Mouse (Mus musculus) c-Kit-positive CD71-positive TER-119-negative erythroid progenitor cells, embryonic 14.5 days (primary cell): ENCODE data around the gene Stmn1.
"Not testable (repeated sequence)": the region's sequence is repeated elsewhere in the genome, so short reads cannot be mapped to it uniquely, and the experiment has no call there.

ENCODE experiments used
- DNase-seq: peaks from one replicate; pipeline ENCODE4 v3.0.0-alpha.2; 2013; ENCODE audit warnings: low read depth

Gene Stmn1

DNA sequence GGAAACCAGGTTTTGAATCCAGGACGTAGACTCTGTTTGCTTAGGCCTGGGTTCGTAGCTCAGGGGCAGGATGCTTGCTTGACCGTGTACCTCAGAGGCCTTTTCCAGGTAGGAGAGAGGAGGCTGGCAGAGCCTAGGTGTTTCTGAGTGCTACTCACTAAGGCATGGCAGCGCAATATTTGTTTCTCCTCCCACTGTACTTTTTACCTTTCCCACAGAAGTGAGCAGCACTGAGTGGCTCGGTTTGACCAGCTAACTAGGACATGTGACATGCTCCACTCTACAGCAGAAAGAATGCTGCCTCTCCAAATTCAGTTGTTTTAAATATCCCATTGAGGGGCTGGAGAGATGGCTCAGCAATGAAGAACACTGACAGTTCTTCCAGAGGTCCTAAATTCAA is 20.1 kb downstream of the Stmn1 start:
- DNase-seq, result no peak

DNA sequence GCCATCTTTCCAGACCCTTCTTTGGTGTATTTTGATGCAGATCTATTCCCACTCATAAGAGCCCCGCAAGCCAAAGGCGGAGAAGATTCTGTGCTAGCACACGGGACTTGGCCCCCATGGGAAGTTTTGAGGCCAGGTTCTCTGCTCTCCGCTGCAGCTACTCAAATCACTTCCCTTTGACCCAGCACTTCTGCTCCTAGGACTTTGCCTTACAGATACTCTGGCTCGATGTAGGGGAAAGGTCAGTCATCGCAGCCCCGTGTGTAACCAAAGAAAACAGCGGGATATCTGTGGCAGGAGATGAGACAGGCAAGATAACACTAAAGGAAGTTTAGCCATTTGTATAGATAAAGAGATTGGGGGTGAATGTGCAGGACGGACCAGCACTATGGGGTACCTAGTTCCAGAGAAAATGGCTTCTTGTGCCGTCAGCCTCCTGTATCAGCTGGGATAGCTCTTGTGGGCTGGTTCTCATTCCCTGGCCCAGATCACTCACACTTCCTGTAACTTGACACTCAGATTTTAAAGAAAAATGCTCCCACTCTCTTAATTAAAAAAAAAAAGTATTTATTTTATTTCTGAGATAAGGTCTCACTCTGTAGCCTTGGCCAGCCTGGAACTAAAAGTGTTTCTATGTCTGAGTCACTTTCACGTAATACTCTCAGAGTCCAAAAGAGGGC is 22.0 kb downstream of the Stmn1 start:
- no peak for DNase-seq

DNA sequence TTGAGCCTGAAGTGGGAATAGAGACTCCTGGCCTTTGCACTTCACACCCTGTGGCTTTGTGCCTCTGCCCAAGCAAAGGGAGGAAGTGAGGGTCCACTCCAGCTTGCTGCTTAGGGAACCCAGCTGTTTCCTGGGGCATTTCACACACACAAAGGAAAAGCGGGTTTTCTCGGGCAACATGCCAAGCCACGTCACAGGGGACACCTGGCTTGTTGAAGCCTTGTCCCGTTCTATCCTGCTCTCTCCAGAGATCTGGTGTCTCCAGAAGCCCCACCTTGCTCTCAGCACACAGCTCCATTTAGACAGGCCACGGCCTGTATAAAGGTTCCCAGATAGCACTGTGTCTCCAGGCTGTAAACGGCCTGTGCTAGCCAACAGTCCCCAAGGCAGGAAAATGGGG is 23.6 kb downstream of the Stmn1 start:
- DNase-seq, result no peak

DNA sequence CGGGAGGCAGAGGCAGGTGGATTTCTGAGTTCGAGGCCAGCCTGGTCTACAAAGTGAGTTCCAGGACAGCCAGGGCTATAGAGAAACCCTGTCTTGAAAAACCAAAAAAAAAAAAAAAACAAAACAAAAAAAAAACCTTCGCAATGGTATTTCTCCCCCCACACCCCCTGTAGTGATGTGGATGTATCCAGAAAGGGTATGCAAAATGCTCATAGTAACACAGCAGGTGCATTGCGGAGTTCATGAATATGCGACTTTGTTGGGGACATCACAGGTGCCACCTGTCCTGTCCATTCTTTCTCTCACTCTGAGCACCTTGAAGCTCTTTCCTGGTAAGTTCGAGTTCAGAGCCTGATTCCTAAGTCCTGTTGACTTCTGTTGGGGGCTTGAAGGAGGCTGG is 26.0 kb downstream of the Stmn1 start:
- DNase-seq, result not testable (repeated sequence)

DNA sequence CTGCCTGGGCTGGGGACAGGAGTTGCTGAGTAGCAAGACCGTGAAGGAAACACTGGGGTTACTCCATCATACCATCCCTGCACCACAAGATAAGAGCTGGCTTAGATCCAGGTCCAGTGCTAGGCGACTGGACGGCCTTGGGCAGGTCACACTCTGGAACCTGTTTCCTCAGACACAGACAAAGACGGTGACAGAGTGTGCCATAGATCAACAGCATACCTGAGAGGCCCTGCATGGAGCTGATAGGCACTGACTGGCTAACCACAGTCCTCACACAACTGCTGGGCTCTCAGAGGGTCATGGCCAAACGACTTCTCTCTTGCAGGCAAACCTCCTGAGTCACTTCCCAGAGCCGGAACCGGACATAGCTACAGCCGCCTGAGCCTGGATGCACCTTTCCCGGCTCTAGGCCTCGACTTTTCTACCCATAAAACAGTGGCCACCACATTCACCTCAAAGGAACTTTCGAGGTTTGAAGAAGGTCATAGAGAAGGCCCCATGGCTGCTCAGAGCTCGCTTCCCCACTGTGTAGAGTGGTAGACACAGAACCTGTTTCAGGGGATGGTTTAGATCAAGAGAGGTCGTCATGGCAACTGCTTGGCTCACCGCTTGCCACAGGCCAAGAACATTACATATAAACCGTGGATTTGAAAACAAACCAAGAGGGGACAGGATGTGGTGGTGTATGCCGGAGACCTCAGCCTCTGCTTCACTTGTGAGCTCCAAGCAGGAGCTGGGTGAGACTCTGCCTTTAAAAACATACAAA is 26.8 kb downstream of the Stmn1 start:
- no peak for DNase-seq

DNA sequence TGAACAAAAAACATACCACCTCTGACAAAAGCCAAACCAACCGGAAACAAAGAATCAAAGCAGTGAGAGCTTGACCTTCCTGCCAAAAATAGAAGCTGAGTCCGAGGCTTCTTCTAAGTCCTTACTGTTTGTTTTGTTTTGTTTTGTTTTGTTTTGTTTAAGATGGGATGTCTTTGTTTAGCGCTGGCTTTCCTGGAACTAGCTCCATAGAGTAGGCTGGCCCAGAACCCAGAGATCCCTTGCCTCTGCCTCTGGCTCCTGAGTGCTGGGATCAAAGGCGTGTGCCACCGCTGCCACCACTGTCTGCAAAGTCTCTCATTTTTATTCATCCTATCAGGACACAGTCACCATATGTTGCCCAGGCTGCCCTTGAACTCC is 27.4 kb downstream of the Stmn1 start:
- DNase-seq, result no peak

DNA sequence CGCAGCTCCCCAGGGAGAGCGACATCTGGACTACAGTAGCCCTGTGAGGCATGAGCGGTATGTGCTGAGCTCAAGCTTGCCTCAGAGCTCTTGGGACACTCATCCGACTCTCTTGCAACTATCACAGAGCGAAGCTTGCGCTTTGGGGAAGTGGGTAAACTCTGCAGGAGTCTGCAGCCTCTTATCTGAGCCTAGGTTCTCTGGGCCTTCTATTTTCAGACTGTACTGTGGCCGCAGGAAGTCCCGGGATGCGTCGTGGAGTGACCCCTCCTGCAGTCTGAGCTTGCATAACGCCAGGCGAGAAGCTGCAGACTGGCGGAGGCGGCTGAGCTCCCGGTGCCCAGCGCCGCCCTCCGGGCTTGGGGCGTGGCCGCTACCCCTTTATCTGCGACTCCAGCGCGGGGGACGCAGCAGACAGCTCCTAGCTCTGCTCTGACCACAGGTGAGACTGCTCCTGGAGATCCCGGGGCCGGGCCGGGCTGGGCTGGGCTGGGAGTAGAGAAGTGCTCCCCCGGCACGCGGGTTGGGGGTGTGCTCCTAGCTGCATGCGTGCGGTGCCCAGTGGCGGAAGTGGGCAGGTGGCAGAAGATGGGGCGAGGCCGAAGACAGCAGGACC is 28.6 kb downstream of the Stmn1 start, which contains the start of gene Paqr7:
Gene Paqr7 (plus strand): TSS at position 103 of the 616 bp plus-strand sequence.
- DNase-seq, result peak; percentile 53

DNA sequence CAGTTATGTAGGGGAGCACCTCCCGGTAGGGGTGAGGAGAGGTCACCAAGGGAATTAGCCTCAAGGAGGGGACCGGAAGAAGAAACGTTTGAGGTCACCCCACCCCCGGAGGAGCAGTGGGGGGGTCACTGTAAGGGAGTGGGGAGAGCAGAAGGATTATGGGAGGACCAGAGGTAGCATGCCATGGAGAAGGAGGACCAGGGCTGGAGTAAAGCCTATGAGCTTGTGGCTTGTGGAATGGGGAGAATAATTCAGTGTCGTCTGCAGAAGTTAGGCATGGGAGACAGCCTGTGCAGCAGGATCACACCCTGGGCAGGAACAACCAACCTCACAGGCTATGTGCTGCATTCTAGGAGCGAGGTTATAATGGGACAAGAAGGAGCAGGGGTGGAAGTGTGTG is 29.1 kb downstream of the Stmn1 start:
- no peak for DNase-seq

DNA sequence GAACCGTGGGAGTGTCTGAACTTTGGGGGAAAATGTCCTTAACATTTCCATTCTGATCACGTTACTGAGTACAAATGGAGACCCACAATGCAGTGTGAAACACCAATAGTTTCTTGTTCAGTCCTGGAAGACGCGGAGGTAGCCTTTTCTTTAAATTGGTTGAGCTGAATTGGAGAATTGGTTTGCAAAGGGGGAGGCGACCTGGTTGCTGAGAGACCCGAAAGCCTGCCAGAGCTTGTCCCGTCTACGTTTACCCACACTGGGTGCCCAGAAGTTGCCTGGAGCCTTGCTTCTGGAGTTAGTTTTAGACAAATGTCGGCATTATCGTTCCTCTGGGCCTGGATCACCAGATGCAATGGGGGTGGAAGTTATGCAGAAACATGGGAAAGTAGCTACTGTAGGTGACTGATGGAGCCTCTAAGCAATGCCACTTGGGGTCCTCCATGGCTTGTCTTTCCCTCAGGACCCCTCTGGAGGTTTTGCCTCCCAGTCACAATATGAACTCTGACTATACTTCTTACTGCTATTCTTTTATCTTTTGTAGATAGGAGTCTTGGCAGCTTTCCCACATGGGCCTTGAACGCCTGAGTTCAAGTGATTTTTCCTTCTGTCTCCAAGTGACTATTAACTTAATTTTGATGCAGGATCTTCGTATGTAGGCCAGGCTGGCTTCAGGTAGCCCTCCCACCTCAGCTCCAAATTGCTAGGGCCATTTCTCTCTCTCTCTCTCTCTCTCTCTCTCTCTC is 30.0 kb downstream of the Stmn1 start:
- DNase-seq, result no peak

DNA sequence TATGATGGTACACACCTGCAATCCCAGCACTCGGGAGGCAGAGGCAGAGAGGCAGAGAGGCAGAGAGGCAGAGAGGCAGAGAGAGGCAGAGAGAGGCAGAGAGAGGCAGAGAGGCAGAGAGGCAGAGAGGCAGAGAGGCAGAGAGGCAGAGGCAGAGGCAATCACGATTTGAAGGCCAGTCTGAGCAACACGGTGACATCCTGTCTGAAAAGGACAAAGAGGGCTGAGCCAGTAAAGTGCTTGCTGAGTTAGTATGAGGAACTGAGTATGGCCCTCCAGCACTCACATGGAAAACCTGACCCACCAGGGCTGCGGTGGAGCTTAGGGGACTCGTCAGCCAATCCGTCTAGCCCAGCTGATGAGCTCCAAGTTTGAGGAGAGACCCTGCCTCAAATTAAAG is 30.9 kb downstream of the Stmn1 start:
- not testable (repeated sequence) for DNase-seq

DNA sequence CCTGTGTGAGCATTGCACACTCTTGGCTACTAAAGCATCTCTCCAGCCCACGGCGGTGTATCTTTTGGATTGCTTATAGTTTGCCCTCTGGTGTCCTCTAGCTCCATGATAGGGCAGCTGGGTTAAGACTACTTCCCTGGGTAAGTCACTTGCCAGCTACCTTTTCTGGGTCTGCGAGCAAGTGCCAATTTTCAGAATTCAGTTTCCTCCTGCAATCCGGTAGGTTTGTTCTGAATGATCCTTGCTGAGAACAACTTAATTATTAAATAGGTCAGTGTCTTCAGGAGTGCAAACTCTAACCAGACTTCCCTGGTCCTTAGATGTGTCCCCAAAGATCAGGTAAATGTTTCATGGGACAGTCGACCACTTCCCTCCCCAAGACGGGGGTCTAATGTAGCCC is 33.0 kb downstream of the Stmn1 start:
- DNase-seq, result no peak

DNA sequence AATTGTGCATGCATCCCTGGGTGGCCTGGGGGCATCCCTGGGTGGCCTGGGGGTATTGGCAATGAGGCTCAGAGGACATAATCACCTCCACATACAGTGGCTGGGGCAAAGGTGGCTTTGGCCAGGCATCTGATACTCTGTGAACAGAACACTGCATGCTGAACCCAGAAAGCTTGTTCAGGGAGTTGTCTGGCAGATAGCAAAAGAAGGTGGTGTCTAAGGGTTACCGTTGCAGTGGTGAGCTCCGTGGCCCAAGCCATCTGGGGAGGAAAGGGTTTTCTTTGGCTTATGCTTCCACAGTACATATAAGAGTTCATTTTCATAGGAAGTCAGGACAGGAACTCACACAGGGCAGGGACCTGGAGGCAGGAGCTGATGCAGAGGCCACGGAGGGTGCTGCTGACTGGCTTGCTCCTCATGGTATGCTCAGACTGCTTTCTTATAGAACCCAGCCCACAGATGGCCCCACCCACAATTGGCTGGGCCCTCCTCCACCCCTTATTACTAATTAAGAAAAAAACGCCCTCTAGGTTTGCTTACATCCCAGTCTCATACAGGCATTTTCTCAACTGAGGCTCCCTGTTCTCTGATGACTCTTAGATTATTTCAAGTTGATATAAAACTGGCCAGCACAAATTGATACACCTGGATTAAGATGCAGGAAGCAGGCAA is 35.7 kb downstream of the Stmn1 start:
- no peak for DNase-seq

DNA sequence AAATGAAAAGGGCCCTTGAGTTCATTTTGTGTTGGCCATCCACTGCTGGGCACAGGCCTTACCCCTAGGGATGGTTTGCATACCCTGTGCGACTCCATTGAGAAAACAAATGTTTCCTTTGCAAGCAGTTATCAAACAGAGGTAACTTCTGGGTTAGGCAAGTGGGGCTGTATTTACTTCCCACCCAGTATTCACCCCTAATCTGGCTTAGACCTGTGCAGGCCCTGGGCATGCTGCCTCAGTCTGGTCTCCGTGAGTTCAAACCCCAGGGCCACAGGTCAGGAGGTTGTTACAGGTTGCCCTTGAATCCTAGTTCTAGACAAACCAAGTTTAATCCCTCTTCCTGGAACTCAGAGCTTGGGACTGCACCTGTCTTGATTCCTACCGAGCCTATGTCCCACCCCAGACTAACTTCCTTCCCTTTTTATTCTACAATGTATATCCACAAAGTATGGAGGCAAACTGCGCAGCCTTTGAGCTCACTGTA is 37.2 kb downstream of the Stmn1 start:
- no peak for DNase-seq

DNA sequence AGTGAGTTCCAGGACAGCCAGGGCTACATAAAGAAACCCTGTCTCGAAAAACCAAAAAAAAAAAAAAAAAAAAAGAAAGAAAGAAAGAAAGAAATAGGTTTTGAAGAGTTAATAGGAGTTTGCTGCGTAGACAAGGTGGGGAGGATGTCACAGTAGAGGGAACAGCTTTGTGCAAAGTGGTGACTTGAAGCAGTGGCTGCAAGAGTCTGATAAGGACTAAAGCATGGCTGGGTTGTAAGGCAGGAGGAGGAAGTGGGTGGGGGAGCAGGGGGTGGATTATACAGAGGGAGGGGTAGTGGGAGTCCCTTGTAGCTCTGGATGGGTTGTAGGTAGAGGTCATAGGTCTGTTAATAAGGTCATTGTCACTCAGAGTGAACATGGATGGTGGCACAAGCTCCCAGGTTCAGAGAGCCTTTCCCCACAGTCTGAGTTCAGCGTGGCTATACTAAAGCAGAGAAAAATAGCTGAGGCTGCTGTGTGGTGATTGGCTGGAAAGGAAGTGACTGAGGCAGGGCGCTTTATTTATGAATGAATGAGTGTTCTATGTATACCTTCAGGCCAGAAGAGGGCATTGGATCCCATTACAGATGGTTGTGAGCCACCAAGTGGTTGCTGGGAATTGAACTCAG is 38.0 kb downstream of the Stmn1 start:
- DNase-seq, result peak; percentile 66

DNA sequence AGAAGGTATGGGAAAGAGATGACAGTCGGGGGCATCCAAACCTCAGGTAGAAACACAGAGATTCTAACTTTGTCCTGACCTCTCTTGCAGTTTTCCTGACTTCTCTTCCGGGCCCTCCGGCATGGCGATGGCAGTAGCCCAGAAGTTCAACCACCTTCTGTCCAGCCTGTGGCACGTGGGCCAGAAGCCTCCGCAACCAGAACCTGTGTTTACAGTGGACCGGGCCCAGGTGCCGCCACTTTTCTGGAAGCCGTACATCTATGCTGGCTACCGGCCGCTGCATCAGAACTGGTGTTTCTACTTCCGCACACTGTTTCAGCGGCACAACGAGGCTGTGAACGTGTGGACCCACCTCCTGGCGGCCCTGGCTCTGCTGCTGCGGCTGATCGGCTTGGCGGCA is 38.6 kb downstream of the Stmn1 start:
- DNase-seq, result no peak

DNA sequence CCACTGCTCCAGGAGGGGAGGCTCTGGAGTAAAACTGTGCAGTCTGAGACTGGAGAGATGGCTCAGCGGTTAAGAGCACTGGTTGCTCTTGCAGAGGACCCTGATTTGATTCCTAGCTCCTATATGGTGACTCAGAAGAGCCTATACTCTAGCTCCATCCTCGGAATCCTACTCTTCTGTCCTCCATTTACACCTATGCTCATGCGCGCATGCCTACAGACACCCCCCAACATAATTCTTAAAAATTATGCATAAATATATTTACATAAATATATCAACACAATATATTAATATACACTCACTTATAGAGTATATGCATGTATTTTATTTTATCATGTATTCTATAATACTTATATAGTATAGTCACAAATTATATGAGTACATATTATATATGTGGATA is 42.3 kb downstream of the Stmn1 start:
- no peak for DNase-seq

DNA sequence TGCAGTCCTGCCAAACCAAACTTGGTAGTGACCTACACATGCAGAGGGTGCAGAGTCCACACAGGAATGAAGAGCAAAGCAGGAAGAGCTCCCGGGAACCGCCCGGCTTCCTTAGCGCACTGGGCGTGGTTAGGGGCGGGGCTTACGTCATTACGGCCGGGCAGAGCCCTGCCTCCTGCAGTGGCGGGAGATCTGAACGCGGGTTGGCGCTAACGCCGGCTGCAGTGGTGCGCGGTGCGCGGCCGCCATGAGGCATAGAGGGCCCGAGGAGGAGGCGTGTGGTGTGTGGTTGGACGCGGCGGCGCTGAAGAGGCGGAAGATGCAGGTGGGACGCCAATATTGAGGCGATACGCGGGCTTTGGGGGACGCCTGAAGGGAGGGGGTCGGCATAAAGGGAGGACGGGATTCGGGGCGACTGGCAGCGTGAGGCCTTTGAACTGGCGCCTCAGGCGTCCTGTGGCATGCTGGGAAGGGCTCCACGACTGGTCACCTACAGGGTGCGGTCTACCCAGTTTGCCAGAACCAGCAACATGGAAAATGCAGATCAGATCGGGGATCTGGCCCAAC is 42.8 kb downstream of the Stmn1 start, which contains the start of gene Aunip:
Gene Aunip (plus strand): TSS at position 155 of the 567 bp plus-strand sequence.
- peak; percentile 78 for DNase-seq

DNA sequence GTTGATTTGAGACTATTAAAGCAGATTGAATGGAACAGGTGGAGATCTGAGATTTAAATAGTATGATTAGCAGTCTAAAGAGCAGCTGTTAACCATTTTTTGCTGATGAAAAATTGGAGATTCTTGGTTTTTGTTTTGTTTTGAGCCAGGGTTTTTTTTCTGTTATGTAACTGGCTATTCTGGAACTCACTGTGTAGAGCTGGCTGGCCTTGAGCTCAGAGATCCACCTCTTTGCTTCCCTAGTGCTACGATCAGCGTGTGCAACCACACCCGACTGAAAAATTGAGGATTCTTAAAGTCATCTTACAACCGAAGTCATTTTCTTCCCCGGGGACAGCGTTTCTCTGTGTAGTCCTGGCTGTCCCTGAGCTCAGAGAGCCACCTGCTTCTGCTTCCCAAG is 43.6 kb downstream of the Stmn1 start:
- DNase-seq, result no peak

DNA sequence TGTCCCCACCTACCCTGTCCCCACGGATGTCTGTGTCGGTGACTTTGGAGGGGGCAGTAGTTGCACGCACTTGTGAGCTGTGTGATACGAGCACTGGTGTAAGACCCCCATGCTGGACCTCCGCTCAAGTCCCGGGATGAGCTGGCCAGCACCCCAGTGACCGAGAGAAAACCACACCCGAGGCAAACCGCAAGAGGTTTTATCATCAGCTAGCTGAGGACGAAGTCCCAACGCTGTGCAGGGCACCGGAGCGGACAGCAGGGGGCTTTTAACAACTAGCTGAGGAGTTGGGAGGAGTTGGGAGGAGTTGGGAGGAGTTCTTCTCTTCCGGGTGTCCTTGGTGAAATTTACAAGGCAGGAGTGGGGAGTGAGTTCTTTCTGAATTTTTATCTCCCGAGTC is 44.7 kb downstream of the Stmn1 start:
- no peak for DNase-seq

DNA sequence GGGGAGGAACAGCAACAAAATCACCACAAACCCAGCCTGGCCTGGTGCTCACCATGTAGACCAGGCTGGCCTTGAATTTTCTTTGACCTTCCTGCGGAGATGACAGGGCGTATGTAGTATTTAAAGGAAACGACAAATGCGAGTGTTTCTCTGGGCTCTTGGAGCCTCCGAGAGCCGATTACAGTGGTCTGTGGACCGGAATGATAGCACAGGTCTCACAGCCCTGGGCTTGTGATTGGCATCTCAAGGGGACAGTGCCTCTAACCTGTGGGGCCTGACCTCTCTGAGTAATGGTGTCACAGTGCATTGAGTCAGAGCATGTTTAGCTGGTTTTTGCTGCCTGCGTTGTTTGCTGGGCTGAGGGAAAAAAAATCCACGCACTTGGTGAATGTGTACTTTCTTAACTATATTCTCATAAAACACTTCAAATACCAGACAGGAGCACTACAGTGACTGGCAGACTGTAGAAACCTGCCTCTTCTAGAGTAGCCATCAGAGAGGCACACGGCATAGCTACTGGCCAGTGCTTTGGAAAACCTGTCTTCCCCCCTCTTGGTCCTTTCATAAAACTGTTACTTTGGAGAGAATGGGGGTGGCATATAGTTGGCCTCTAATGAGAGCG is 46.3 kb downstream of the Stmn1 start:
- peak; percentile 57 for DNase-seq
